Mouse (Mus musculus) embryonic facial prominence, embryonic 12.5 days (tissue): ENCODE measurements around the gene Tspan18. TPM values are rescaled to one million over a fixed set of nuclear protein-coding genes. Genes with fewer than 3 reads are reported as not detected.

ENCODE experiments used
- ATAC-seq: fragments of 200-750 bp; cut with Nextera tagmentation; 2 replicates; pipeline ENCODE4 v1.8.0; 2017; ENCODE audit not compliant: insufficient number of reproducible peaks, insufficient read depth, low FRiP score, low TSS enrichment
- H3K27ac ChIP-seq: fragments of 300-500 bp; sonication (generic); 2 replicates; pipeline ENCODE4 v1.5.1; 2016; ENCODE audit warnings: mild to moderate bottlenecking
- H3K27me3 ChIP-seq: fragments of 300-500 bp; sonication (generic); 2 replicates; pipeline ENCODE4 v1.6.1; 2016; ENCODE audit warnings: mild to moderate bottlenecking, moderate library complexity
- H3K36me3 ChIP-seq: fragments of 300-500 bp; sonication (generic); 2 replicates; pipeline ENCODE4 v1.6.1; 2016; ENCODE audit warnings: mild to moderate bottlenecking
- H3K4me1 ChIP-seq: fragments of 300-500 bp; sonication (generic); 2 replicates; pipeline ENCODE4 v1.6.1; 2016
- H3K4me2 ChIP-seq: fragments of 300-500 bp; sonication (generic); replicated peaks from 2 replicates; pipeline ENCODE4 v1.6.1; 2016; ENCODE audit warnings: mild to moderate bottlenecking, moderate library complexity
- H3K4me3 ChIP-seq: fragments of 300-500 bp; sonication (generic); 2 replicates; pipeline ENCODE4 v1.5.1; 2016; ENCODE audit warnings: mild to moderate bottlenecking
- H3K9ac ChIP-seq: fragments of 300-500 bp; sonication (generic); 2 replicates; pipeline ENCODE4 v1.6.1; 2016; ENCODE audit warnings: mild to moderate bottlenecking, moderate library complexity
- H3K9me3 ChIP-seq: fragments of 300-500 bp; sonication (generic); 2 replicates; pipeline ENCODE4 v1.6.1; 2016; ENCODE audit warnings: mild to moderate bottlenecking, moderate library complexity
- WGBS: fragments of 180-500 bp; shearing (Covaris S2); methylation state at CpG from one replicate; pipeline ENCODE4 v1.1.7; 2016; 5-methylcytosine and 5-hydroxymethylcytosine counted together
- polyA plus RNA-seq: library from polyadenylated mRNA; unstranded; fragments of >200 nt; fragmentation: Nextera tagmentation; extraction: Ambion mirVana; gene quantifications from 2 replicates; pipeline ENCODE4 v1.2.1, GENCODE M21; 2016

Tspan18 gene
- polyA plus RNA-seq, 1 experiment from 2014 or later: 16.3 TPM

DNA sequence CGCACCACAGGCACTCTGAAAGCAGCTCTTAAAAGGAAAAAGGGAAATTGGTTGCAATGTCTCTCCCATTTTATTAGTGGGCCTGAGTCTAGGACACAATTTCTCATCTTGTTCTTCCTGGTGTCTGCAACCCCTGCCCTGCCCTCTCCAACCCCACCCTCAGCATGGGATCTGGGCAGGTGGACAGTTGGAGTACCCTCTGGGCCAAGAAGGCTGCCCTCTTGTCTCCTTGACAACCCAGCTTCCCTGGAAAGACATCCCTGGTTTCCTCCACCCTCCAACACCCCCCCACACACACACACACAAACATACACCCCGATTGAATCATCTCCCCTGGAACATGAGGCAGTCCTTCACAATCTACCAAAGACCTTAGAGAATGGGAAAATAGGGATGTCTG, 158.6 kb downstream of the Tspan18 start:
- Histone ChIP-seq H3K36me3 (no peaks in the 10 kb centered on the region), H3K9ac (no peak overlapping the region), H3K4me3 (no peak overlapping the region), H3K9me3 (no peaks in the 10 kb centered on the region), H3K27ac (no peak overlapping the region), H3K4me1 (peaks cover 41% of the 10 kb centered on the region), H3K4me2 (no peak overlapping the region), H3K27me3 (peaks cover 30% of the 10 kb centered on the region)
- no peak for ATAC-seq
- 61% methylated on average over 2 of the region's 2 CpGs for WGBS

DNA sequence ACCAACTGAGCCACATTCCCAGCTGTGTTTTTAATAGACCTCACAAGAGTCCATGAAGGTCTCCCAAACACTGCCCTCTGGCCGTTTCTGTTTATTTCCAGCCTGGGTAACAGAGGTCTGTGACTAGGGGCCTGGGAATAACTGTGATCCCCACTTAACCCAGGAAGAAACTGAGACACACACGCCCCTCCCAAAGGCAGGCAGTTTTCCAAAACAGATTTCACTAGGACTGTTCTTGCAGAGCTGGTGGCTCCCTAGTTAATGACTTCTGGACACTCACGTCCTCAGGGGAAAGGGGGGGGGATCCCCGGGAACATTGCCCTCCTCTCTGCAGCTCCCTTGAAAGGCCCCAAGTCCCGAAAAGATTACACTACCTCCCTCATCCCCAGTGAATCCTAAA, 159.0 kb downstream of the Tspan18 start:
- no peak for ATAC-seq
- WGBS: 8% methylated on average over 5 of the region's 5 CpGs

DNA sequence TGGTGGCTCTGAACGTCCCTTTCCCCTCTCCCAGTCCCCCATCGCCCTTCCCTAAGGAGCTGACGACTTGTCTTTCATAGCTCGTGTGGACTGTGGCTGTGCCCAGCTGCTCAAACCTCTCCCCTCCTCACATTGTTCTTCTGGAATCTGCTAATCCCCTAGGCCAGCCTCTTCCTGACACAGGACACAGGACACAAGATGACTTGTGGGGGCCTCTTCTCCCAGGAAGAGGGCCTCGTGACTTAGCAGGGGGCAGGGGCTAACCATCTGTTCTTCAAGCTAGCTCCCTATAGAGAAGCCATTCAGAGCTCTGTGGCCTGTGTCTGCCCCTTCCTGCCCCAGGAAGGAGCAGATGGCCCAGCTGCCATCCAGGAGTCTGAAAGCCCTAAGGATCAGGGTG, 160.1 kb downstream of the Tspan18 start:
- WGBS: 19% methylated on average over 5 of the region's 5 CpGs
- H3K4me2 ChIP-seq: no peak overlapping the region
- H3K4me1 ChIP-seq: peaks cover 37% of the 10 kb centered on the region
- no peak overlapping the region for H3K4me3 ChIP-seq
- H3K27ac ChIP-seq: 0 out of 2 replicates have a peak overlapping the region, but pooled peaks have one; percentile 33
- no peak overlapping the region for H3K9ac ChIP-seq
- ATAC-seq: no peak
- no peaks in the 10 kb centered on the region for H3K36me3 ChIP-seq
- H3K27me3 ChIP-seq: peaks cover 15% of the 10 kb centered on the region
- no peaks in the 10 kb centered on the region for H3K9me3 ChIP-seq

More for the DNA sequence above, 159.0 kb downstream of the Tspan18 start:
- H3K27me3 ChIP-seq: peaks cover 26% of the 10 kb centered on the region
- H3K27ac ChIP-seq: no peak overlapping the region
- H3K4me3 ChIP-seq: no peak overlapping the region
- H3K4me2 ChIP-seq: no peak overlapping the region
- H3K9me3 ChIP-seq: no peaks in the 10 kb centered on the region
- no peaks in the 10 kb centered on the region for H3K36me3 ChIP-seq
- H3K4me1 ChIP-seq: peaks cover 42% of the 10 kb centered on the region
- no peak overlapping the region for H3K9ac ChIP-seq

DNA sequence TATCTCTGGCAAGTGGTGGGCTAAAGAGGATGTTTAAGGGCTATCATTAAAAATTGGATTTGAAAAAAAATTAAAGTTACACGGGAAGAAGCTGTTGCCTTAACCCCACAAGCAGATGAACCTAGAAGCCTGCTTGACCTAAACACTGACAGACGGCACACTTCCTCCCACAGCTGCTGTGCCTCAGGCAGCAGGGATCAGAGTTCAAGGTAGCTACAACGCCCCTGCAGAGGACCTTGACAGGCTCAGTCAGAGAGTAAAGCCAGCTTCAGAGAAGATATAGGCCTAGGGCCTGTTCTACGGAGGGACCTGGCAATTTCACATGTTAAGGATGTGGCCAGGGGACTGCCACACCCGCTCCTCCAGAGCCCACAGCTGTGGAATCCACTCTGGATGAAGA, 161.8 kb downstream of the Tspan18 start:
- H3K27ac ChIP-seq: no peak overlapping the region
- H3K36me3 ChIP-seq: no peaks in the 10 kb centered on the region
- no peak overlapping the region for H3K4me3 ChIP-seq
- no peaks in the 10 kb centered on the region for H3K9me3 ChIP-seq
- 28% methylated on average over 5 of the region's 5 CpGs for WGBS
- H3K4me2 ChIP-seq: no peak overlapping the region
- ATAC-seq: no peak
- peaks cover 34% of the 10 kb centered on the region for H3K4me1 ChIP-seq
- no peak overlapping the region for H3K9ac ChIP-seq
- H3K27me3 ChIP-seq: no peaks in the 10 kb centered on the region

DNA sequence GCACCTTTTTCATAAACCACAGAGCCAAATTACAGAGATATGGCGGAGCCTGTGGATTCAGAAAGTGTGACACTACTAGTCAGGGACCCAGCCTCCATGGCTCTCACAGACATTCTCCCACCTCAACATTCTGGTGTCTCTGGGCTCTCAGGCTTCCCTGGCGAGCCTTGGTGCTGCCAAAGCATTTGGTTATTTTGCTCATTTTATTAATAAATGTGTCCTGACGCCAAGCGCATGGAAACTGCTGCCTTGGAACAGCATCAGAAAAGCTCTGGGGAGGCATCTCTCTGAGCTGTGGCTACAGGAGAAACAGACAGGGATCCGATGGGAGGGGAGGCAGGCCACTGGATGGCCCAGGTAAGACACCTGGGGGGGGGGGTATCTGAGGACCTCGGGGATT, 162.4 kb downstream of the Tspan18 start:
- no peak for ATAC-seq
- WGBS: 77% methylated on average over 6 of the region's 6 CpGs
- Histone ChIP-seq H3K4me3 (no peak overlapping the region), H3K27me3 (no peaks in the 10 kb centered on the region), H3K9me3 (no peaks in the 10 kb centered on the region), H3K27ac (no peak overlapping the region), H3K4me1 (peaks cover 28% of the 10 kb centered on the region), H3K9ac (no peak overlapping the region), H3K4me2 (no peak overlapping the region), H3K36me3 (no peaks in the 10 kb centered on the region)

DNA sequence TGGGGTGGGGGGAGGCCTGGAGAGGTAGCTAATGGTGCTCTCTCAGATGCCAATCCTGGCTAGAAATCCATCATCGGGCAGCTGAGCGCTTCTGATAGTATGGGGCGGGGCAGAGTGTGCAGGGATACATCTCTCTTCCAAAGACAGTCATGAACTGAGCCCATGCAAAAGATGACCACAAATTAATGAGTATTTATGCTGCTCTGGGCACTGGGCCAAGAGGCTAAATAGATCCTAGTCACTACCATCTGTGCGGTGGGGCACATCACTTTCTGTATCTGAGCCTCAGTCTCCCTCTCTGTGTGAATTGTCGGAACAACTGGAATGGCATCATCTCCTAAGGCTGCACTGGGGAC, 163.5 kb downstream of the Tspan18 start:
- Histone ChIP-seq H3K4me2 (no peak overlapping the region), H3K4me3 (no peak overlapping the region), H3K36me3 (no peaks in the 10 kb centered on the region), H3K27ac (no peak overlapping the region), H3K27me3 (no peaks in the 10 kb centered on the region), H3K9me3 (no peaks in the 10 kb centered on the region), H3K9ac (no peak overlapping the region), H3K4me1 (peaks cover 19% of the 10 kb centered on the region)
- 82% methylated on average over 5 of the region's 5 CpGs for WGBS
- no peak for ATAC-seq

DNA sequence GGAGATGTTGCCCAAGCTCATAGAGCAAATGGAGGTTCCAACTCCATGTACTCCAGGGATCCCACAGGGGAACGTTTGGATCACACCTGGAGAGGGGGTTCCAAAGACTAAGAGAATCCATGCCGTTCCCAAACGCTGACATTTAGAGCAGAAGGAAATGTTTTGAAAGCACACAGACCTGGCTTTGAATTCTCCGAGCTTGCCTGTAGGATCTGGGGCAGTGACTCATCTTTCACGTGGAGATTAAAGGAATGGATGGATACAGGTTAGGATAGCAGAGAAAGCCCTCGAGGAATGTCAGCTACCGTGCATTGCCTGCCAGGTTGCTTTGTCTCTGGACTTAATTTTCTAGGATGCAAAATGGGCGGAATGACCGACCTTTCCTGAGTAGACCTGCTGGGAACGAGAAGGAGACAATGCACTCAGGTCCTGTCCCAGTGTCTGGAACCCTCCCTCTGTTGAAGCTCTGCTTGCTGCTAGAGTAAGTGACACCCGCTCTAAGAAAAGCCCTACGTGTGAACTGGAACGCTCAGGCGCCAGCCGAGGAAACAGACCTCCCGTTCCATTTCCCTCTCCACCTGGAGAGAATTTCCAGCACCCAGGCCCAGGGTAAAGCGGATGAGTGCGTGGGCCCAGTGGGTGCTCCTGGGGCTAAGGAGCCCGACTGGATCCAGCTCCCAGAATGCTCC, 164.0 kb downstream of the Tspan18 start:
- Histone ChIP-seq H3K36me3 (no peaks in the 10 kb centered on the region), H3K4me3 (no peak overlapping the region), H3K4me2 (no peak overlapping the region), H3K9ac (no peak overlapping the region), H3K27ac (no peak overlapping the region), H3K27me3 (no peaks in the 10 kb centered on the region), H3K9me3 (no peaks in the 10 kb centered on the region), H3K4me1 (peaks cover 14% of the 10 kb centered on the region)
- ATAC-seq: no peak
- WGBS: 71% methylated on average over 19 of the region's 19 CpGs

DNA sequence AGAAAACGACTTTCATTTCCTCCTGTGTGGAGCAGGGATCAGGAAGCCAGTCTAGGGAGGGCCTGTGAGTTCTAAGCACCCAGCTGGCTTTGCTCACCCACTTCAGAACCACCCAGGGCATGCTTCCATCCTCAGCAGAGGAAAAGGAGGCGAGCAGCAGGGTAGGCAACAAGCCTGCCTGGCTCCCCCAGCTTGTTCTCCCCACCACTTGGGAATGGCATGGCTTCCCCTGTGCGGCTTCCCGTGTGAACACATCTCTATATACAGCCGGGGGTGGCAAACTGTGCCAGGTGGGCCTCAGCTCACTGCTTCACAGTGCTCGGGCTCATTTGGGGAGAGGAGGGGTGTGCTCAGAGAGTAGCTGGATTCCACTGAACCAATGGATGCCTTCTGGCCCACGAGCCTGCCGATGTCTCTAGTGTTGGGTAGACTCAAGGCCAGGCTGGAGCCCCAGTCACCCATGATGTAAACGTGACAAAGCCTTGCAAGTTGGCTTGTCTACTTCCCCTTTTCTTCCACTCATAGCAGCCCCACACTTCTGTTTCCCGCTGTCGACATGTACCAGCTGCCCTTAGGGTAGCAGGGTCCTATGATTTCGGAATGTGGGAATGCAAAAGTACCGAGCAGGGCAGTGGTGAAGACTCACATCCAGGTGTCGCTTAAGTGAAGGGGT, 167.4 kb downstream of the Tspan18 start:
- Histone ChIP-seq H3K27me3 (no peaks in the 10 kb centered on the region), H3K27ac (no peak overlapping the region), H3K4me3 (no peak overlapping the region), H3K36me3 (no peaks in the 10 kb centered on the region), H3K4me1 (peaks cover 12% of the 10 kb centered on the region; the same call in 1 of the 2 replicates), H3K4me2 (no peak overlapping the region), H3K9ac (no peak overlapping the region), H3K9me3 (no peaks in the 10 kb centered on the region)
- WGBS: 78% methylated on average over 14 of the region's 14 CpGs
- ATAC-seq: no peak

DNA sequence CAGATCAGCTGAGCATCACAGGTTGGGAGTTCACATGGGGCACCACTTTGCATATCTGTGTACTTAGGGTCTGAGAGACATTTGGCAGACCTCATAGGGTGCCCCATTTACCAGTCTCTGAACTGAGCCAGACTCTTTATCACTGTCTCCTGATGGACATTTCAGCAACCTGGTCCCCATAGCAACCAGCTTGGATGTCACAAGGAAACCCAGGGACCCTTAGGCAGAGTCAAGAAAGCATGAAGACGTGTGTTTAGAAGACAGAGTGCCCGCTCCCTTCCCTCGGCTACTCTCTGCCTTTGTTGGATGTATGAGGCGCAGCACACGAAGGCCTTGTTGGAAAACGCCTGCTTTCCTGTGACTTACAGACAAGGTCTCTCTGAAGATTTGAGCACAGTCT, 168.0 kb downstream of the Tspan18 start:
- no peak for ATAC-seq
- Histone ChIP-seq H3K9me3 (no peaks in the 10 kb centered on the region), H3K4me1 (peaks cover 12% of the 10 kb centered on the region; the same call in 1 of the 2 replicates), H3K4me3 (no peak overlapping the region), H3K27ac (no peak overlapping the region), H3K27me3 (no peaks in the 10 kb centered on the region), H3K9ac (no peak overlapping the region), H3K4me2 (no peak overlapping the region), H3K36me3 (no peaks in the 10 kb centered on the region)
- WGBS: 76% methylated on average over 6 of the region's 6 CpGs

DNA sequence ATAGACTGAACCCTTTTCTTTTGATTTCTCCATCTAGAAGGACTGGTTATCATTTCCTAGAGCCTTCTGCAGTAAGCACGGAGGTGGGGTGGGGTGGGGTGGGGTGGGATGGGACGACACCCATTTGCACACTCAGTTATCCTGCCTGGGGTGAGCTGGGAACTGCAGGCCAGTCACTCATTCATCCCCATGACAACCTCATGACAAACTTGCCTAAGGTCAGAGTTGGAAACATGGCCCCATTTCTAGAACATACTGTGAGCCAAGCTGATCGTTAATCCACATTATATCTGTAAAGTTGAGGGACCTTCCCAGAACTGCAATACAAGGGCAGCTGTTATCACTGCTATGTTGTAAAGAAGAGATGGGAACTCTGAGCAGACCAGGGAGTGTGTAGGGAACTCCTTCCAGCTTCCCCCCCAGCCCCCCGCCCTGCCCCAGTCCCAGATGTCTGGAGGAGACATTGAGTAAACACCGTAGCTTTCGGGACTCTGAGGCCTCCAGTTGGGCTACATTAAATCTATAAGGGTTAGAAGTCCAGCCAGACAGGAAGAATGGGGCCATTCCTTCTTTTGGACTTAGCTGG, 170.5 kb downstream of the Tspan18 start:
- H3K4me3 ChIP-seq: no peak overlapping the region
- H3K27me3 ChIP-seq: no peaks in the 10 kb centered on the region
- H3K4me2 ChIP-seq: no peak overlapping the region
- H3K9me3 ChIP-seq: no peaks in the 10 kb centered on the region
- no peak overlapping the region for H3K27ac ChIP-seq
- no peak for ATAC-seq
- no peaks in the 10 kb centered on the region for H3K36me3 ChIP-seq
- no peak overlapping the region for H3K9ac ChIP-seq
- 80% methylated on average over 6 of the region's 6 CpGs for WGBS
- 0 out of 2 replicates have a peak, but pooled peaks cover 7% of the 10 kb centered on the region for H3K4me1 ChIP-seq

DNA sequence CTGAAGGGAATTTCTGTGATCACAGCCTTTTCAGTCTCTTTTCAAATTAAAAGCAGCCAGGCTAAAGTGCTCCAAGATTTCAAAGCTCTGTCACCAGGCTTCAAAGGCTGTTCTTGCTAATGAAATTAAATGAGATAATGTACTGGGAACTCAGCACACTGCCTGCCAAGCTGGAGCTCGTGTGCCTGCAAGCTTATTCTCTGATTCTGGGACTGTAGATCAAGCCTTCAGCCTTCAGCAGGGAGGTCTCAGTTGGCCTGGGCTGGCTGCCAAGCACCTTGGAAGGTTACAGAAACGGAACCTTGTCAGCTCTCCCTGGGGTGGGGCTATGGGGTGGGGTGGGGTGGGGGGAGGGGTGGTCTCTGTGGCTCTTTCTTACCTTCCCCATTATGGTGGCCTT, 171.0 kb downstream of the Tspan18 start:
- Histone ChIP-seq H3K4me1 (0 out of 2 replicates have a peak, but pooled peaks cover 7% of the 10 kb centered on the region), H3K9ac (no peak overlapping the region), H3K27me3 (no peaks in the 10 kb centered on the region), H3K4me2 (no peak overlapping the region), H3K9me3 (no peaks in the 10 kb centered on the region), H3K36me3 (no peaks in the 10 kb centered on the region), H3K27ac (no peak overlapping the region), H3K4me3 (no peak overlapping the region)
- 13% methylated on average over 2 of the region's 2 CpGs for whole genome bisulfite sequencing
- no peak for ATAC-seq

DNA sequence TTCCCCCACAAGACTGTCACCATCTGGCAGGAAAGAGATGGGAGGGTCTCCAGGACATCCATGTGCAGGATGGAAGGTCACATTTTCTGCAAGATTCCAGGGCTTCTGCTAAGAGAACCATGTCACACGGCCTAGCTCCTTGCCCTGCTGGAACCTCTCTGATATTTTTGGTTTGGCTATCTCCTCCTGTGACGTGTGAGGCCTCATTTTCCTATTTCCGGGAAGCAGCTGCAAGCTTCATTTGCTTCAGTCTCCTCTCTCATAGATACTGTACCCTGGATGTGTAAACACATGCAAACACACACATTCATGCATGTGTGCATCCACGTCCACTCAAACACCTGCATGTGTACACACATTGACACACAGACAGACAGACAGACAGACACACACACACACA, 171.5 kb downstream of the Tspan18 start:
- Histone ChIP-seq H3K4me2 (no peak overlapping the region), H3K36me3 (no peaks in the 10 kb centered on the region), H3K9ac (no peak overlapping the region), H3K27me3 (no peaks in the 10 kb centered on the region), H3K27ac (no peak overlapping the region), H3K4me3 (no peak overlapping the region), H3K9me3 (no peaks in the 10 kb centered on the region), H3K4me1 (0 out of 2 replicates have a peak, but pooled peaks cover 7% of the 10 kb centered on the region)
- ATAC-seq: no peak
- WGBS: 77% methylated on average over 4 of the region's 4 CpGs
